Mouse (Mus musculus): ENCODE data around the gene Eef1a1. TPM values are rescaled to one million over a fixed set of nuclear protein-coding genes. Genes with fewer than 3 reads are reported as not detected.
"Not testable (repeated sequence)": the region's sequence is repeated elsewhere in the genome, so short reads cannot be mapped to it uniquely, and the experiment has no call there.

Gene Eef1a1
- polyA plus RNA-seq, 1 experiment from 2014 or later: 3,742 TPM

- peak overlapping the region; percentile 84 for H3K4me2 ChIP-seq (ENCODE audit: low read length)
- H3K36me3 ChIP-seq (ENCODE audit: control insufficient read depth, insufficient read depth): no peaks in the 10 kb centered on the region
- peak; percentile 78 for ATAC-seq
- peaks cover 3% of the 10 kb centered on the region for H3K4me1 ChIP-seq (replicated peaks; ENCODE audit: control insufficient read depth, insufficient read depth, low read length)
- WGBS: under 1% methylated on average over 24 of the region's 24 CpGs
- no peaks in the 10 kb centered on the region for H3K9me3 ChIP-seq (ENCODE audit: control insufficient read depth, low read length)
- peak overlapping the region; percentile 52 for H3K4me3 ChIP-seq (replicated peaks; ENCODE audit: low read length)
- peak overlapping the region; percentile 63 for H3K9ac ChIP-seq (replicated peaks; ENCODE audit: low read depth, low read length)
- H3K27me3 ChIP-seq (replicated peaks; ENCODE audit: control insufficient read depth, insufficient read depth, low read length): no peaks in the 10 kb centered on the region
- H3K27ac ChIP-seq (ENCODE audit: low read length): peak overlapping the region; percentile 75
These were observed 38.4 kb upstream of the Eef1a1 start for GRCm38 (mm10) chr9:78527301-78527761.

DNA sequence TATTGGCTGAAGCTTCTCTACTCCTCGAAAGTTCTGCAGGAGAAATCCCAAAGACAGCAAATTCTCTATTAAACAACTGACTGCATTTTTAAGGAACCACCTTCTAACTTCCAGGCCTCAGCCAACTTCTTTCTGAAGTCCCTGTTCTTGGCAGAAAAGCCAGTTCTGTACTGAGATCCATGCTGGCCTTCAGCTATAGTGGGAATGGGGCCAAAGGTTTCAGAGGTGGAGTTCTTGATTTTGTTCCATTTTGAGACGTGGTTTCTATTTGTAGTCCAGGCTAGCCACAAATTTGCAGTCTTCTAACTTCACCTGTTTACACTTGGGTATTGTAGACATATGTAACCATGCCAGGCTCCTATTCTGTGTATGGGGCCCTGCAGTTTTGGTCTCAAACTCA is 37.3 kb upstream of the Eef1a1 start:
- Histone ChIP-seq H3K4me1 (replicated peaks; ENCODE audit: control insufficient read depth, insufficient read depth, low read length) (peaks cover 8% of the 10 kb centered on the region), H3K4me2 (ENCODE audit: low read length) (no peak overlapping the region), H3K36me3 (ENCODE audit: control insufficient read depth, insufficient read depth) (no peaks in the 10 kb centered on the region), H3K9ac (replicated peaks; ENCODE audit: low read depth, low read length) (no peak overlapping the region), H3K27me3 (replicated peaks; ENCODE audit: control insufficient read depth, insufficient read depth, low read length) (no peaks in the 10 kb centered on the region), H3K27ac (ENCODE audit: low read length) (no peak overlapping the region), H3K9me3 (ENCODE audit: control insufficient read depth, low read length) (no peaks in the 10 kb centered on the region), H3K4me3 (replicated peaks; ENCODE audit: low read length) (no peak overlapping the region)
- ATAC-seq: no peak
- 90% methylated on average over 2 of the region's 2 CpGs for WGBS

GRCm38 (mm10) chr9:78525451-78526135 is 36.6 kb upstream of the Eef1a1 start:
- H3K9me3 ChIP-seq (ENCODE audit: control insufficient read depth, low read length): no peaks in the 10 kb centered on the region
- no peaks in the 10 kb centered on the region for H3K27me3 ChIP-seq (replicated peaks; ENCODE audit: control insufficient read depth, insufficient read depth, low read length)
- no peak overlapping the region for H3K4me2 ChIP-seq (ENCODE audit: low read length)
- H3K27ac ChIP-seq (ENCODE audit: low read length): no peak overlapping the region
- H3K9ac ChIP-seq (replicated peaks; ENCODE audit: low read depth, low read length): no peak overlapping the region
- ATAC-seq: no peak
- H3K4me1 ChIP-seq (replicated peaks; ENCODE audit: control insufficient read depth, insufficient read depth, low read length): peaks cover 13% of the 10 kb centered on the region
- H3K36me3 ChIP-seq (ENCODE audit: control insufficient read depth, insufficient read depth): no peaks in the 10 kb centered on the region
- 78% methylated on average over 17 of the region's 17 CpGs for WGBS
- H3K4me3 ChIP-seq (replicated peaks; ENCODE audit: low read length): no peak overlapping the region

GRCm38 (mm10) chr9:78521689-78522088 is 32.7 kb upstream of the Eef1a1 start:
- Histone ChIP-seq H3K9ac (replicated peaks; ENCODE audit: low read depth, low read length) (peak overlapping the region; percentile 71), H3K36me3 (ENCODE audit: control insufficient read depth, insufficient read depth) (no peaks in the 10 kb centered on the region), H3K27ac (ENCODE audit: low read length) (peak overlapping the region; percentile 68; the same call in 1 of the 2 replicates), H3K4me3 (replicated peaks; ENCODE audit: low read length) (peak overlapping the region; percentile 56), H3K9me3 (ENCODE audit: control insufficient read depth, low read length) (no peaks in the 10 kb centered on the region), H3K4me2 (ENCODE audit: low read length) (peak overlapping the region; percentile 97), H3K4me1 (replicated peaks; ENCODE audit: control insufficient read depth, insufficient read depth, low read length) (peaks cover 17% of the 10 kb centered on the region), H3K27me3 (replicated peaks; ENCODE audit: control insufficient read depth, insufficient read depth, low read length) (no peaks in the 10 kb centered on the region)
- 30% methylated on average over 14 of the region's 14 CpGs for WGBS
- ATAC-seq: 0 out of 2 replicates have a peak, but pooled peaks have one; percentile 1

DNA sequence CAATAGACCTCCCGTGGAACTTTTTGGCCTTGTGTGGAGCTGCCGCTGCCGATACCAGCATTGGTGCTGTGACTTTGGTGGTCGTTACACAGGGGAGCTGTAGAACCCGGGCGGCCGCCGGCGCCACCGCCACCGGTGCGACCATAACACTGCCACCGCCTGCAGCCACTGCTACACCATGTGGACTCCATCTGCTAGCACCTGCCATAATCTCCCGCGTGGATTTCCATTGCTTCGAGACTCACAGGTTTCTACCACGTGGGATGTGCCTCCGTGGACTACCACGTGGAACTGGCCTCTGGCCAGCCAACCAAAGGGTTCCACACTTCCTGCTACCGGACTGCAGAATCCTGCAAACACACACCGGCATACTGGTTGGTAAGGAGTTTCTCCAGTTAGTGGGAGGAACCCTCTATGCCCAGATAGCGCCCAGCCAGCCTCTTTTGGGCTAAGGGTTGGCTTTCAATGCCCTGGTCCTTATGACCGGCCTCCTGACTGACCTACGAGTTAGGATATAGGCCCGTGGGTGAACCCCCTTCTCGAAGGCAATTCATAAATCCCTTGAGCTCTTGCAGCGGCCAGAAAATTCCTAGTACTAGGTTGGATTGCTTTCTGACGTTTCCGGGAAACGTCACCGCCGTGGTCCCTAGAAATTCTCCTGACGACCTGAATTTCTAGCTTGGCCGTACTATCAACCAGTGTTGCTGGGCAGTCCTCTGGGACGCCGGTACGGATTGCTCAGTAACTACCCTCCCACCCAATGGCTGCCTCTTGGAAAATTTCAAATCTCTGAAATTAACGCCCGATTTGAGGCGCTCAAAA is 32.0 kb upstream of the Eef1a1 start:
- Histone ChIP-seq H3K36me3 (ENCODE audit: control insufficient read depth, insufficient read depth) (no peaks in the 10 kb centered on the region), H3K27ac (ENCODE audit: low read length) (peak overlapping the region; percentile 68), H3K4me3 (replicated peaks; ENCODE audit: low read length) (peak overlapping the region; percentile 56), H3K4me1 (replicated peaks; ENCODE audit: control insufficient read depth, insufficient read depth, low read length) (peaks cover 17% of the 10 kb centered on the region), H3K9me3 (ENCODE audit: control insufficient read depth, low read length) (no peaks in the 10 kb centered on the region), H3K9ac (replicated peaks; ENCODE audit: low read depth, low read length) (peak overlapping the region; percentile 71), H3K4me2 (ENCODE audit: low read length) (peak overlapping the region; percentile 97), H3K27me3 (replicated peaks; ENCODE audit: control insufficient read depth, insufficient read depth, low read length) (no peaks in the 10 kb centered on the region)
- ATAC-seq: peak; percentile 74
- WGBS: 2% methylated on average over 40 of the region's 40 CpGs

- Histone ChIP-seq H3K27ac (ENCODE audit: low read length) (peak overlapping the region; percentile 68), H3K36me3 (ENCODE audit: control insufficient read depth, insufficient read depth) (no peaks in the 10 kb centered on the region), H3K27me3 (replicated peaks; ENCODE audit: control insufficient read depth, insufficient read depth, low read length) (no peaks in the 10 kb centered on the region), H3K9me3 (ENCODE audit: control insufficient read depth, low read length) (no peaks in the 10 kb centered on the region), H3K9ac (replicated peaks; ENCODE audit: low read depth, low read length) (peak overlapping the region; percentile 71), H3K4me2 (ENCODE audit: low read length) (peak overlapping the region; percentile 97), H3K4me1 (replicated peaks; ENCODE audit: control insufficient read depth, insufficient read depth, low read length) (peaks cover 17% of the 10 kb centered on the region), H3K4me3 (replicated peaks; ENCODE audit: low read length) (peak overlapping the region; percentile 56)
- 2% methylated on average over 15 of the region's 15 CpGs for WGBS
- peak; percentile 63 for ATAC-seq
These were observed 31.3 kb upstream of the Eef1a1 start for GRCm38 (mm10) chr9:78520127-78520779.

DNA sequence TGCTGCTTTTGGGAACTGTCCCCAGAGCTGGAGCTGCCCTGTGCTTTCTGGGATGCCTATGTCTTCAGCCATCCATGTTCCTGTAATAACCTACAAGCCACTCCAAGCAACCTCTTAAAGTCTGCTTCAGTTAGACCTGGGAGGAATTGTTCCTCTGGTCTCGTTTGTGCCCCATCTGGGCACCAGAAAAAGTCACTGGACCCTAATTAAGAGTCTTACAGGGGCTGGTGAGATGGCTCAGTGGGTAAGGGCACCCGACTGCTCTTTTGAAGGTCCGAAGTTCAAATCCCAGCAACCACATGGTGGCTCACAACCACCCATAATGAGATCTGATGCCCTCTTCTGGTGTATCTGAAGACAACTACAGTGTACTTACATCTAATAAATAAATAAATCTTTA is 28.3 kb upstream of the Eef1a1 start:
- not testable (repeated sequence) for ATAC-seq; H3K4me3 ChIP-seq (replicated peaks; ENCODE audit: low read length); H3K27me3 ChIP-seq (replicated peaks; ENCODE audit: control insufficient read depth, insufficient read depth, low read length); H3K9me3 ChIP-seq (ENCODE audit: control insufficient read depth, low read length); H3K36me3 ChIP-seq (ENCODE audit: control insufficient read depth, insufficient read depth); H3K4me2 ChIP-seq (ENCODE audit: low read length); H3K27ac ChIP-seq (ENCODE audit: low read length); H3K9ac ChIP-seq (replicated peaks; ENCODE audit: low read depth, low read length)
- WGBS: 62% methylated on average over 3 of the region's 3 CpGs
- peaks cover 17% of the 10 kb centered on the region for H3K4me1 ChIP-seq (replicated peaks; ENCODE audit: control insufficient read depth, insufficient read depth, low read length)

GRCm38 (mm10) chr9:78516125-78516524 is 27.2 kb upstream of the Eef1a1 start:
- H3K9ac ChIP-seq (replicated peaks; ENCODE audit: low read depth, low read length): no peak overlapping the region
- no peak overlapping the region for H3K4me3 ChIP-seq (replicated peaks; ENCODE audit: low read length)
- ATAC-seq: no peak
- H3K36me3 ChIP-seq (ENCODE audit: control insufficient read depth, insufficient read depth): peaks cover 4% of the 10 kb centered on the region; the same call in 1 of the 2 replicates
- peaks cover 12% of the 10 kb centered on the region for H3K4me1 ChIP-seq (replicated peaks; ENCODE audit: control insufficient read depth, insufficient read depth, low read length)
- H3K9me3 ChIP-seq (ENCODE audit: control insufficient read depth, low read length): peaks cover 5% of the 10 kb centered on the region
- no peak overlapping the region for H3K27ac ChIP-seq (ENCODE audit: low read length)
- no peak overlapping the region for H3K4me2 ChIP-seq (ENCODE audit: low read length)
- WGBS: 81% methylated on average over 3 of the region's 3 CpGs
- no peaks in the 10 kb centered on the region for H3K27me3 ChIP-seq (replicated peaks; ENCODE audit: control insufficient read depth, insufficient read depth, low read length)

- Histone ChIP-seq H3K27ac (ENCODE audit: low read length) (no peak overlapping the region), H3K4me3 (replicated peaks; ENCODE audit: low read length) (no peak overlapping the region), H3K9me3 (ENCODE audit: control insufficient read depth, low read length) (peaks cover 5% of the 10 kb centered on the region), H3K36me3 (ENCODE audit: control insufficient read depth, insufficient read depth) (peaks cover 4% of the 10 kb centered on the region; the same call in 1 of the 2 replicates), H3K4me2 (ENCODE audit: low read length) (no peak overlapping the region), H3K4me1 (replicated peaks; ENCODE audit: control insufficient read depth, insufficient read depth, low read length) (no peaks in the 10 kb centered on the region), H3K27me3 (replicated peaks; ENCODE audit: control insufficient read depth, insufficient read depth, low read length) (no peaks in the 10 kb centered on the region), H3K9ac (replicated peaks; ENCODE audit: low read depth, low read length) (no peak overlapping the region)
- no peak; the same call in 1 of the 2 replicates for ATAC-seq
- 81% methylated on average over 4 of the region's 4 CpGs for WGBS
These were observed 25.7 kb upstream of the Eef1a1 start for GRCm38 (mm10) chr9:78514681-78515080.
